Mouse (Mus musculus): ENCODE results near the gene Brd1.

DNA sequence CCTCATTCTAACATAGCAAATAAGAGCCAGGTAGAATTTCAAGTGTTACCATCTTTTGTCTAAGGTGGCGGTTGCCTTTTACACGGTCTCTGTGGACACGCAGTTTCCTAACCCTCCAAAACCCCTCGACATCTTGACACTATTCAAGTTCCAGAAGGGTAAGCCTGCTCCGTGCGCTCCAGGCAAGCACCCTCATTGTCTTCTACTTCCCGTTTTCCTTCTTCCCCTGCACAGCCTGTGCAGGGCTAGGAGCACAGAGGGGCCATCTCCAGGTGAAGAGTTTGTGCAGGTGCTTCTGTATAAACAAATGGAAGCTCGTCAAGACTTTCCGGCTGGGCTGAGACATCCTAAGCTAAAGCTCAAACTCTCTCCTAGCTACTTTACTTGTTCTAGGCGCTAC, 16.0 kb upstream of the Brd1 start:
- TF ChIP-seq CTCF (IDR thresholded peaks at IDR 0.05; ENCODE audit: borderline replicate concordance, insufficient read depth, low read length) (no peak), POLR2A (IDR thresholded peaks at IDR 0.05; ENCODE audit: low read depth, low read length) (no peak)

Measured in embryonic fibroblast, embryonic 13.5 days (primary cell).